Comparison of ENCODE assay signal across 17 mouse cellular contexts in the genomic region with DNA sequence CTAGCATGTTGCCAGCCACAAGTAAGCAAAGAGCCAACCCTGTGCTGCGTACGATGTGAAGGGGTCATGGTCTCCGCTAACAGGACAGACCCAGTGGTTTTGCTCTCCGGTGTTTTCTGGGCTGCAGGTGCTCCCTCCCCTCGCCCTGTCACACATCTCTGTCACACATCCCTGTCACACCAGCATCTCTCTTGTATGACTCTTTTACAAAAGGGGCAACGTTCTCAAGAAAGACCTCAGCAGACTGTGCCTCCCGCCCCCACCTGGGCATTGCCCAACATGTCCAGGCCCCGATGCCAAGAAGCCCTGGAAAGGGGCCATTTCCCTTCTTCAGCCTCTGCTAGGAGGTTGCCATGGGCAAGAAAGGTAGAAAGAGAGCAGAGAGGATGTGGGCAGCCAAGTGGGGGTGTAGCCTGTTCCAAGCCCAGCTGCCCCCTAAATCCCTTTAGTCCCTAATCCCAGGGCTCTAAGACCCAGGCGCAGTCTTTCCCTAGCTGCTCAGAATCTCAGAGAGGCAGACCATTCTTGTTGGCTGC. TPM values are rescaled to one million over a fixed set of nuclear protein-coding genes. Genes with fewer than 3 reads are reported as not detected.
DNase-seq lines count a peak whose midpoint lies in the region; ATAC-seq lines count a peak whose summit lies in the region.
"Had no signal": no experiment of that assay in that cellular context is flagged by ENCODE, and none has a peak within 500 bp of the region (broad histone marks: within the 10 kb centered on the region; RNA-seq: fewer than 3 reads in every experiment).

No protein-coding gene starts in this region.

- no peak overlapping the region for H3K27ac ChIP-seq in midbrain, embryonic 11.5 days (ENCODE audit: low read depth, low read length)
- no peak overlapping the region for H3K27ac ChIP-seq in midbrain, embryonic 16.5 days (ENCODE audit: low read length)
- H3K27ac ChIP-seq: limb, embryonic 13.5 days; liver, embryonic 14.5 days; macrophage had no signal

- H3K4me2 ChIP-seq in midbrain, embryonic 11.5 days, result no peak overlapping the region
- H3K4me2 ChIP-seq in midbrain, embryonic 16.5 days (ENCODE audit: low read length), result no peak overlapping the region
- H3K4me2 ChIP-seq: heart, embryonic 12.5 days; limb, embryonic 13.5 days had no signal

- H3K27me3 ChIP-seq in midbrain, embryonic 11.5 days (ENCODE audit: control insufficient read depth, insufficient read depth, low read length), result no peaks in the 10 kb centered on the region
- H3K27me3 ChIP-seq in midbrain, embryonic 16.5 days (ENCODE audit: control insufficient read depth, insufficient read depth, low read depth, low read length), result no peaks in the 10 kb centered on the region
- H3K27me3 ChIP-seq: heart, embryonic 12.5 days; limb, embryonic 13.5 days had no signal

- no peak for ATAC-seq in midbrain, embryonic 11.5 days (ENCODE audit: low FRiP score)
- no peak for ATAC-seq in midbrain, embryonic 16.5 days
- ATAC-seq: forebrain, embryonic 14.5 days; intestine, postnatal 0 days had no signal

- H3K4me1 ChIP-seq in midbrain, embryonic 11.5 days (ENCODE audit: control insufficient read depth, insufficient read depth, low read length), result peaks cover 4% of the 10 kb centered on the region; the same call in 1 of the 2 replicates
- no peaks in the 10 kb centered on the region; the same call in 1 of the 2 replicates for H3K4me1 ChIP-seq in midbrain, embryonic 16.5 days (ENCODE audit: control insufficient read depth, insufficient read depth, low read length)

- no peaks in the 10 kb centered on the region for H3K9me3 ChIP-seq in midbrain, embryonic 11.5 days (ENCODE audit: control insufficient read depth, low read length)
- H3K9me3 ChIP-seq in midbrain, embryonic 16.5 days (replicated peaks; ENCODE audit: control insufficient read depth, low read length, poor library complexity, severe bottlenecking), result no peaks in the 10 kb centered on the region
- H3K9me3 ChIP-seq: heart, embryonic 12.5 days; limb, embryonic 13.5 days had no signal

- no peak overlapping the region for H3K4me3 ChIP-seq in midbrain, embryonic 11.5 days (ENCODE audit: low read depth, low read length)
- no peak overlapping the region for H3K4me3 ChIP-seq in midbrain, embryonic 16.5 days (ENCODE audit: low read depth, low read length)
- H3K4me3 ChIP-seq: heart, embryonic 12.5 days; limb, embryonic 13.5 days had no signal

- peak; percentile 41 for DNase-seq in adrenal gland, postnatal 14 days
- no peak for DNase-seq in adrenal gland, adult (ENCODE audit: inconsistent age in 2 of 2, low spot score in 1 of 2)
- peak; percentile 91 for DNase-seq in heart, adult 11 months
- no peak for DNase-seq in heart, adult 8-10 months (ENCODE audit: low spot score)
- DNase-seq in midbrain, embryonic 11.5 days (ENCODE audit: low spot score, missing footprints), result peak; percentile 74
- peak; percentile 58 for DNase-seq in lung, postnatal 14 days
- no peak for DNase-seq in right cerebral cortex, adult 18-20 months
- DNase-seq: heart, postnatal 10 days; layer of hippocampus, postnatal 36 days; thymus, postnatal 25 days had no signal

- H3K36me3 ChIP-seq in midbrain, embryonic 11.5 days (ENCODE audit: control insufficient read depth, insufficient read depth, low read length), result no peaks in the 10 kb centered on the region
- H3K36me3 ChIP-seq in midbrain, embryonic 16.5 days (ENCODE audit: control insufficient read depth, insufficient read depth, low read length), result no peaks in the 10 kb centered on the region
- H3K36me3 ChIP-seq: heart, embryonic 12.5 days; limb, embryonic 13.5 days had no signal

- no peak overlapping the region for H3K9ac ChIP-seq in midbrain, embryonic 11.5 days (ENCODE audit: low read length)
- H3K9ac ChIP-seq in midbrain, embryonic 16.5 days (ENCODE audit: low read depth, low read length), result no peak overlapping the region
- H3K9ac ChIP-seq: heart, embryonic 12.5 days; limb, embryonic 13.5 days; liver, embryonic 14.5 days had no signal

- 89% methylated on average over 9 of the region's 9 CpGs for WGBS in midbrain, embryonic 11.5 days
- WGBS in midbrain, embryonic 16.5 days, result 83% methylated on average over 9 of the region's 9 CpGs

RNA-seq across cellular contexts. Expression of a gene that starts 10.8 kb away (rescaled TPM):
- 48.2 and 54.3 TPM in 2 replicates for total RNA-seq in adrenal gland, postnatal 14 days (2021)
- 10 to 100 TPM; 14.7 to 17.6 (median 16.4) TPM for total RNA-seq in heart, adult 8-10 months (2022)
- 89.8 and 92.6 TPM in 2 replicates for polyA plus RNA-seq in midbrain, embryonic 11.5 days (2014; fragmentation: Nextera tagmentation; extraction: Ambion mirVana)
- polyA plus RNA-seq in midbrain, embryonic 16.5 days (2015; fragmentation: Nextera tagmentation; extraction: Ambion mirVana), result 79.8 and 86.0 TPM in 2 replicates

Comparison
In these comparisons a context has a peak if more than half of its experiments do, and no peak if none do; other contexts are left out.
1. DNase-seq: peak in adrenal gland, postnatal 14 days (single experiment), heart, adult 11 months (single experiment), midbrain, embryonic 11.5 days (single experiment) and lung, postnatal 14 days (single experiment); none in adrenal gland, adult (0 of 2), heart, adult 8-10 months (single experiment) and right cerebral cortex, adult 18-20 months (single experiment).